Mouse (Mus musculus): Measurements from ENCODE around the gene Olfr262.
"Not testable (repeated sequence)": the region's sequence is repeated elsewhere in the genome, so short reads cannot be mapped to it uniquely, and the experiment has no call there.

Gene Olfr262

DNA sequence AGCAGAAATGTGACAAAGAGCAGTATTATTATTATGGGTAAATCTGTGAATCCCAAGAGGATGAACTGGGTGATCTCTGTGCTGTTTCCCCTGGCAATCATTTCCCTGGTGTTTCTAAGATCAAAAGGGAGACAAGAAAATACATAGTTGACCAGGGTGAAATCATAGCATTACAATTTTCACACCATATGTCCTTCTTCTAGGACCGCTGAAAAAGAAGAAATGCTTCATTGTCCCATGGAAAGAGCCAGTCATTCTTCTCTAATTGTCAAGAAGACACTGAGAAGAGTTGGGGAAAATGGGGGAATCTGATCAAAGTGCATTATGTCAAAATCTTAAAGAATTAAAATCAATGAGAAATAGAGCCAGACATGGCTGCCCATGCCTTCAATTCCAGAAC, at the start of gene Olfr262:
Olfr262 (minus strand) TSS at position 101 of the 400 bp plus-strand sequence.
- DNase-seq (ENCODE audit: low spot score in 2 of 2) = no peak

- DNase-seq (ENCODE audit: low spot score in 2 of 2) = no peak
Measured at GRCm38 (mm10) chr19:12279554-12279953, 38.1 kb upstream of the Olfr262 start, which contains the start of gene Olfr1434. Olfr1434 (plus strand) TSS chr19:12279854.

- DNase-seq (ENCODE audit: low spot score in 2 of 2) = no peak
Measured at GRCm38 (mm10) chr19:12260732-12261131, 19.3 kb upstream of the Olfr262 start, which contains the start of gene Olfr235. Olfr235 (plus strand) TSS chr19:12261032.

DNA sequence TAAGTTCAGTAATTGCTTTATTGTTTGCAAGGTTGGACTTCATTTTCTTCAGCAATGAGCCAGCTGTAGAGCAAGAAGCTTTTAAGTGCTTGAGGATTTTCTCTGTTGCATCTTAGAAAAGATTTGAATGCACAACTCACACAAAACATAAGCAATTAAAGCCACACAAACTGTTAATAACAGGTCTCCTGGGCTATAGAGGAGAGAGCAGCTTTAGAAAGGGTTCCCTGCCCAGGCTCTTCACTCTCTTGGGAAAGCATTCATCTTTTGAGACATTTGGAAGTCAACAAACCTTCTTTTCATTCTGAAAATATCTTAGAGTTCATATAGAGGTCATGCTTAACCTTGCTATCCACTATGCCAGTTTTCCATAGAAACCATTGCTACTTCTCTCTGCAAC, 9.0 kb downstream of the Olfr262 start, which contains the start of gene Olfr1432:
Olfr1432 (minus strand) TSS at position 101 of the 400 bp plus-strand sequence.
- DNase-seq (ENCODE audit: low spot score in 2 of 2) = not testable (repeated sequence)

GRCm38 (mm10) chr19:12200334-12200733, 41.1 kb downstream of the Olfr262 start, which contains the start of gene Olfr1431:
Olfr1431 (plus strand) TSS chr19:12200634.
- DNase-seq (ENCODE audit: low spot score in 2 of 2) = no peak

DNA sequence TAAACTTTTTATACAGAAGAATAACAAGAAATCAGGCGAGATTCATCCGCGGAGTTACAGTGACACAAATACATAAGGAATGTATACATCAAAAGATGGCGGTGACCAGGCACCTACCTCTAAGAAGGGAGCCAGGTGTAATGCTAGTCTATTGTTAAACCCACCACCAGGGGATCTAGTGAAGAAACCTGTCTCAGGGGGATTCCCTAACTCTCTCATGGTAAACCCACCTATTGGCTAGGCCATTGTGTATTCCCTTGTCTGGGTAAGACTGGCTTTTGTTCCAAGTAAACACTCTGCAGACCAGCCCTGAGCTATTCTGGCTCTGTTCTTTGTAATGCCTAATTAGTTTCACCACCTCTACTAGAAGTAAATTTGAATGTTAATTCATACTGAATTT, 42.4 kb downstream of the Olfr262 start:
- DNase-seq (ENCODE audit: low spot score in 2 of 2) = not testable (repeated sequence)
